Mouse (Mus musculus): ENCODE results near the gene Rgl3. TPM values are rescaled to one million over a fixed set of nuclear protein-coding genes. Genes with fewer than 3 reads are reported as not detected.

Rgl3 gene
- polyA plus RNA-seq, 1 experiment = 3.8 TPM

GRCm38 (mm10) chr9:21923036-21923435, 66.2 kb downstream of the Rgl3 start:
- Histone ChIP-seq H3K4me1 (ENCODE audit: control insufficient read depth, insufficient read depth, insufficient read length, low read length) (peaks cover 17% of the 10 kb centered on the region), H3K27ac (ENCODE audit: insufficient read depth, low read depth, low read length) (no peak overlapping the region), H3K4me3 (ENCODE audit: low read depth, low read length) (no peak overlapping the region), H3K36me3 (ENCODE audit: control insufficient read depth, insufficient read depth, low read length) (0 out of 2 replicates have a peak, but pooled peaks cover 2% of the 10 kb centered on the region), H3K27me3 (ENCODE audit: control insufficient read depth, insufficient read depth, low read length) (no peaks in the 10 kb centered on the region)
- 90% methylated on average over 4 of the region's 4 CpGs for WGBS
- TF ChIP-seq CTCF (IDR thresholded peaks at IDR 0.05; ENCODE audit: extremely low read depth, insufficient read length, insufficient replicate concordance, low read depth, low read length) (no peak), POLR2A (IDR thresholded peaks at IDR 0.05; ENCODE audit: low read depth, low read length) (no peak)

Other genes with a start within 250 kb of the Rgl3 start
- 11.0 and 22.6 TPM in 2 replicates for gene Spc24, start 229.1 kb downstream of the Rgl3 start, polyA plus RNA-seq (2012; rRNA removed)
- 23.0 and 24.8 TPM in 2 replicates for gene Kank2, start 190.7 kb downstream of the Rgl3 start, polyA plus RNA-seq (2012; rRNA removed)
- gene Angptl8, start 153.9 kb downstream of the Rgl3 start, polyA plus RNA-seq (2012; rRNA removed) = 10.2 and 12.3 TPM in 2 replicates
- 36.4 and 73.5 TPM in 2 replicates for gene Dock6, start 136.8 kb downstream of the Rgl3 start, polyA plus RNA-seq (2012; rRNA removed)
- 48.9 and 86.7 TPM in 2 replicates for gene Rab3d, start 71.3 kb downstream of the Rgl3 start, polyA plus RNA-seq (2012; rRNA removed)
- gene Ccdc159, start 62.0 kb downstream of the Rgl3 start, polyA plus RNA-seq (2012; rRNA removed) = 0.71 and 1.2 TPM in 2 replicates
- gene Tmem205, start 61.9 kb downstream of the Rgl3 start, polyA plus RNA-seq (2012; rRNA removed) = 81.5 and 113 TPM in 2 replicates
- 5.2 and 5.5 TPM in 2 replicates for gene Plppr2, start 52.4 kb downstream of the Rgl3 start, polyA plus RNA-seq (2012; rRNA removed)
- 4.7 and 7.1 TPM in 2 replicates for gene Swsap1, start 33.7 kb downstream of the Rgl3 start, polyA plus RNA-seq (2012; rRNA removed)
- gene Epor, start 25.9 kb downstream of the Rgl3 start, polyA plus RNA-seq (2012; rRNA removed) = 0.95 and 2.4 TPM in 2 replicates
- 0.05 TPM in 1 of 2 replicates, not detected in the other for gene Ccdc151, start 13.2 kb upstream of the Rgl3 start, polyA plus RNA-seq (2012; rRNA removed)
- gene Prkcsh, start 13.4 kb upstream of the Rgl3 start, polyA plus RNA-seq (2012; rRNA removed) = 82.7 and 169 TPM in 2 replicates
- 0.20 and 0.34 TPM in 2 replicates for gene Elavl3, start 62.6 kb upstream of the Rgl3 start, polyA plus RNA-seq (2012; rRNA removed)
- not detected in 2 replicates for gene Gm49318, start 81.8 kb upstream of the Rgl3 start, polyA plus RNA-seq (2012; rRNA removed)
- 6.6 and 13.2 TPM in 2 replicates for gene Zfp653, start 81.9 kb upstream of the Rgl3 start, polyA plus RNA-seq (2012; rRNA removed)
- 26.8 and 35.7 TPM in 2 replicates for gene Ecsit, start 96.0 kb upstream of the Rgl3 start, polyA plus RNA-seq (2012; rRNA removed)
- gene Cnn1, start 109.8 kb upstream of the Rgl3 start, polyA plus RNA-seq (2012; rRNA removed) = 166 and 227 TPM in 2 replicates
- 108 and 120 TPM in 2 replicates for gene Elof1, start 127.7 kb upstream of the Rgl3 start, polyA plus RNA-seq (2012; rRNA removed)
- 128 and 203 TPM in 2 replicates for gene Acp5, start 146.3 kb upstream of the Rgl3 start, polyA plus RNA-seq (2012; rRNA removed)
- gene Pigyl, start 167.4 kb upstream of the Rgl3 start, polyA plus RNA-seq (2012; rRNA removed) = 35.4 and 43.1 TPM in 2 replicates
- not detected in 2 replicates for gene Zfp872, start 198.6 kb upstream of the Rgl3 start, polyA plus RNA-seq (2012; rRNA removed)
- 4.3 and 8.9 TPM in 2 replicates for gene Zfp809, start 236.3 kb upstream of the Rgl3 start, polyA plus RNA-seq (2012; rRNA removed)